Mouse (Mus musculus): Measurements from ENCODE around the gene Nuf2.
"Not testable (repeated sequence)": the region's sequence is repeated elsewhere in the genome, so short reads cannot be mapped to it uniquely, and the experiment has no call there.

The Nuf2 gene

GRCm38 (mm10) chr1:169530876-169531701 lies at the start of gene Nuf2:
TSS of gene Nuf2 (minus strand) at chr1:169531464.
- DNase-seq (ENCODE audit: low spot score) = peak; percentile 92

DNA sequence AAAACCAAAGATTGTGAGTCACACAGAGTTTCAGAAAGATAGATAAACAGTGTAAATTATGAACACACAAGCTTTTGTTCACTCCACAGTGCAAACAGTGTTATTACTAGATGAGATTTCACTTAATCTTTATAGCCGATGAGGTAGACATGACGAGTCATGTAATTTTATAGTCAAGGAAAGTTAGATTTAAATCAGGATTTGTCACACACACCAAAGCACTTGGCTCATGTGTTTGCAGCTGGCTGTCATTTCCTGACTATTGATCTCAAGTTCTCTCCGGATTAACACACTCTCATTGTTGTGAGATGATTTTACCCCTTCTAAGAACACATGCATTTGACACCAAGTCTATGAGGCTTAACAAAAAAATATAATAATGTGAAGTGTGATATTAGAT lies 48.3 kb upstream of the Nuf2 start:
- DNase-seq (ENCODE audit: low spot score) = no peak

- no peak for DNase-seq (ENCODE audit: low spot score)
Observed at GRCm38 (mm10) chr1:169574136-169574535, 42.9 kb upstream of the Nuf2 start.

DNA sequence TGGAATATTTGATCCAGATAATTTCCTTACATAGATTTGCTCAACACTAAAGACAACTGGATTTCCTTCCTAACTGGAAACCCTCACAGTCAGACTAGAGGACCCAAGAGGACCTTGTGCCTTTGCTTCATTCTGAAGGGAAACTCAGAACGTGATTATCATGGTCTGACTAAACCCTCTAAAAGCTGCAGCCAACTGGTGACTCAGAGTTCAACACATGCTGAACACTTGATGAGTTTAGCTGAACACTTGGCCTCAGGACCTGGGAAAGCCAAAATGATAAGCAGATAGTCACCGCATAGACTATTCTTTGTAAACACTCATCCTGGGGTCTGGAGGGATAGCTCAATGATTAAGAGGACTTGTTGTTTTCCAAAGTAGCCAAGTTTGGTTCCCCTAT lies 24.4 kb upstream of the Nuf2 start:
- DNase-seq (ENCODE audit: low spot score) = no peak

DNA sequence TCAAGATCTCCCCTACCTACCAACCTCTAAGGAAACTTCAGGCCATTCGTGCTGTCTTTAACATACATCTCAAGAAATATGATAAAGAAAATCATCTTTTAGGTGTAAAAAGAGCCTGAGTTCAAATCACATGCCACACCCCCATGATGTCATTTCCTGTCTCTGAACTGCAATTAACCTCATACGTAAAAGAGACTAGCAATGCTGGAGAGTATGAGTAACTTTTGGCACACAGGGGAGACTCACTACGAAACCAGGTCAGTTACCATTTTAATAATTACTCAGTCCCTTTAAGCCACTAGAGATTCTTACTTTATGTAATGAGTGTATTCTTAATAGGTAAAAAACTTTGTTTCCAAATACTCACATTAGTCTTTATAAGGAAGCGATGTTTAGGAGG lies 23.8 kb upstream of the Nuf2 start:
- DNase-seq (ENCODE audit: low spot score) = no peak

- no peak for DNase-seq (ENCODE audit: low spot score)
Observed at GRCm38 (mm10) chr1:169553446-169553845, 22.2 kb upstream of the Nuf2 start.

- DNase-seq (ENCODE audit: low spot score) = no peak
Observed at GRCm38 (mm10) chr1:169540415-169540814, 9.2 kb upstream of the Nuf2 start.

DNA sequence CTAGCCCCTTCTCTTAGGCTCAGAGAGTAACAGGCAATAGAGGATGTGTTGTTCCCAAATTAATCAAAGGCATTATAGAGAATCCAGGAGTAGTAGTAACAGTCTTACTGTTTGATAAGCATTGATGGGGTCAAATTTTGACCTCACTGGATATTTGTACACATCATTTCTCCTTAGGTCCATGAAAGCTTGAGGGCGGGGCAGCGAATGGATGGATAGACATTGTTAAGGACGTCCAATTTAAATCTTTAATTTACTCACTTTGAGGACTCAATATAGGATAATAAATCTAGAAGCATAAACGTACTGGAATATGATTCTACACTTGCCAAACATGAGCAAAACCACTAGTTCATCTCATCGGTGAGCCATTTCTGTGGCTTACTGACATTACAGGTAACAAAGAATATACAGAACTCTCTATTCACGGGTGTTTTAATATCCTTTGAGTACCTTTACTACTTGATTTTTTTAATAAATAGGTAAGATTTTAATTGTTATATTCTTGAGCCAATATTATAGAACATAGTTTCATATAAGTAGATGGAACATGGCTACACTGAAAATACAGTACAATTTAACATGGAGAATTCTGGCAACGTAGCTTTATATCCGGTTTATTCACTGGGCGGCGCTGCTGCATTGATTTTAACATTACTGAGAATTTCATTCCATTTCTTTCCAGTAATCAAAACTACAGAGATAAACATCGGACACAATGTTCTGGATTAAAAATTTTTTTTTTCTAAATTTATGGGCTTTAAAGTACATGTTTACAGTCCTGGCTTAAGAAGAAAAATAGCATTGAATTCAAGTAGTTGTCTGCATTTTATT lies 655 bp upstream of the Nuf2 start:
- DNase-seq (ENCODE audit: low spot score) = no peak

- DNase-seq (ENCODE audit: low spot score) = no peak
Observed at GRCm38 (mm10) chr1:169529996-169530518, 1.2 kb downstream of the Nuf2 start.

DNA sequence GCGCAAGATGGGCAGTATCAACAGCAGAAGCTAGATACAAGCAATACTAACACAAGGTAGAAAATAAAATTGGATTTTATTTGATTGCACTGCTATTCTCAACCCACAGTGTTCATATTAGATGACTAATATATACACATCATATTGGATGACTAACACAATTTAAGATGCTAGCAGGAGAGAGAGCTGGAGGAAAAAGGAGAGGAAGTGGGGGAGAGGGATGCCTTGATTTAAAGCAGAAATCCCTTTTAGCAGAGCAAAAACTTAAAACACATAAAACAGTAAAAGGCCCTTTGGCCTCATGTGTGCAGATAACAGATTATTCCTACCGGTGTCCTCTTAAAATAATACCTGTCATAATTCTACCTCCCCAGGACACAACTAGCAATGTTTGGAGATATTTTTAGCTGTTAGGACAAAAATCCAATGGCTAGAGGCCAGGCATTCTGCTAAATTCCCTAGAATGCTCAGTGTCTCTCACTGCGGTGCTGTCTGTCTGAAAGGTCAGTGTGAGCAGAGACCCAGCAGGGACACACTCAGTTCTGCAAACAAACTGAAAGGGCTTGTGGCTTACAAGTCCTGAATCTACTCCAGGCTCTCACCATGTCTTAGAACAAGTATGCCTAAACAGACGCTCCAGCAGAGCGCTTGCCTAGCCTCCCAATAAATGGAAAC lies 5.1 kb downstream of the Nuf2 start:
- DNase-seq (ENCODE audit: low spot score) = no peak

GRCm38 (mm10) chr1:169519337-169519736 lies 11.9 kb downstream of the Nuf2 start:
- DNase-seq (ENCODE audit: low spot score) = no peak

DNA sequence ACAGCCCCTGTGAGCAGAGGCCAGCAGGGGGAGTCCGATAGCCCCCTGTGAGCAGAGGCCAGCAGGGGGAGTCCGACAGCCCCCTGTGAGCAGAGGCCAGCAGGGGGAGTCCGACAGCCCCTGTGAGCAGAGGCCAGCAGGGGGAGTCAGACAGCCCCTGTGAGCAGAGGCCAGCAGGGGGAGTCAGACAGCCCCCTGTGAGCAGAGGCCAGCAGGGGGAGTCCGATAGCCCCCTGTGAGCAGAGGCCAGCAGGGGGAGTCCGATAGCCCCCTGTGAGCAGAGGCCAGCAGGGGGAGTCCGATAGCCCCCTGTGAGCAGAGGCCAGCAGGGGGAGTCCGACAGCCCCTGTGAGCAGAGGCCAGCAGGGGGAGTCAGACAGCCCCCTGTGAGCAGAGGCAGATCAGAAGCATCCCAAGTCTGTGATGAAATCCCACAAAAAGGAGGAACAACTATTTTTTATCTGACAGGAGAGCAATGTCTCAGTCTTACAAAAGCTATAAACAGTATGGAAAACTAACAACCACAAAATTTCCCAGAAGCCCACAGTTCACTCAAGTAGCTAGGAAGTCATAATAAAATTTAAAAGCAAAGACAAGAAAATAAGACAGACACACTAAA lies 13.3 kb downstream of the Nuf2 start:
- not testable (repeated sequence) for DNase-seq (ENCODE audit: low spot score)

- DNase-seq (ENCODE audit: low spot score) = no peak
Observed at GRCm38 (mm10) chr1:169517376-169517892, 13.8 kb downstream of the Nuf2 start.

- DNase-seq (ENCODE audit: low spot score) = no peak
Observed at GRCm38 (mm10) chr1:169506354-169506753, 24.9 kb downstream of the Nuf2 start.

- DNase-seq (ENCODE audit: low spot score) = no peak
Observed at GRCm38 (mm10) chr1:169502876-169503275, 28.4 kb downstream of the Nuf2 start.

DNA sequence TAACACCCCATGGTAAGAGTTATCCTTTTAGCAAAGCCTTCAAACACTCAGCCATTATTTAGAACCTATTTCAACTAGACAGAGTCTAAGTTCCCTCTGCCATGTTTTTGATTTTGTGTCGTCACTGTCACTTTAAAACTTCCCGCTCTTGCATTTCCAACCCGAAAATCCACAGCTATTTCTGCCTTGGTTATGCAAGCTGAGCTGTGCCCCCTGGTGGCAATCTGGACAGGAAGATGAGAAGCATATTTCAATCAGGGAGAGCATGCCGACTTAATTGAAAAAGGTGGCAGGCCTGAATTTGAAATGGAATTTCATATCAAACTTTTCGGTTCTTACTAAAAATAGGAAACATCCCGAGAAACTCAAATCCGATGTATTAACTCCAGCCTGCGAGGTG lies 35.6 kb downstream of the Nuf2 start:
- DNase-seq (ENCODE audit: low spot score) = no peak

DNA sequence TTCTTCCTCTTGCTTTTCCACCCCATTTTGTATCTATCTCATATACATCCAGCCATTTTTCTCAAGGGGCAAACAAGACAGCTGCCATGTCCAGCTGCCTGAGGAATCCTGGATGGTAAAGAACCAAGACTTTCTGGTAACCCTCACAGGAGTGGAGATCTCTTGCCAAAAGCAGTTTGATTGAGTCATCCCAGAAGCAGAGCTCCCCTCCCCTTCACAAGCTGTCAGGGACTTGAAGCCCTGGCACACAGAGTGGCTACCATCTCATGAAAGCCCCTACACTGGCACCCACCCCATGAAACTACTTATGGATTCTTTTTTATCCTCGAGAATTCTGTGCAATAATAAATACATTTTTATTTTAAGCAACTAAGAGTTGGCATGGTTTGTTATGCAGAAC lies 39.7 kb downstream of the Nuf2 start:
- DNase-seq (ENCODE audit: low spot score) = no peak

- DNase-seq (ENCODE audit: low spot score) = no peak
Observed at GRCm38 (mm10) chr1:169485408-169485885, 45.8 kb downstream of the Nuf2 start.

- no peak for DNase-seq (ENCODE audit: low spot score)
Observed at GRCm38 (mm10) chr1:169484565-169484964, 46.7 kb downstream of the Nuf2 start.

GRCm38 (mm10) chr1:169482596-169483335 lies 48.5 kb downstream of the Nuf2 start:
- DNase-seq (ENCODE audit: low spot score) = no peak

- no peak for DNase-seq (ENCODE audit: low spot score)
Observed at GRCm38 (mm10) chr1:169471185-169471584, 60.1 kb downstream of the Nuf2 start.

Data from urinary bladder, postnatal 10 days (tissue).